Mouse (Mus musculus): ENCODE measurements around the gene Gm3415. TPM values are rescaled to one million over a fixed set of nuclear protein-coding genes. Genes with fewer than 3 reads are reported as not detected.
"Not testable (repeated sequence)": the region's sequence is repeated elsewhere in the genome, so short reads cannot be mapped to it uniquely, and the experiment has no call there.

Gm3415 gene
- polyA plus RNA-seq, 1 experiment: not detected

DNA sequence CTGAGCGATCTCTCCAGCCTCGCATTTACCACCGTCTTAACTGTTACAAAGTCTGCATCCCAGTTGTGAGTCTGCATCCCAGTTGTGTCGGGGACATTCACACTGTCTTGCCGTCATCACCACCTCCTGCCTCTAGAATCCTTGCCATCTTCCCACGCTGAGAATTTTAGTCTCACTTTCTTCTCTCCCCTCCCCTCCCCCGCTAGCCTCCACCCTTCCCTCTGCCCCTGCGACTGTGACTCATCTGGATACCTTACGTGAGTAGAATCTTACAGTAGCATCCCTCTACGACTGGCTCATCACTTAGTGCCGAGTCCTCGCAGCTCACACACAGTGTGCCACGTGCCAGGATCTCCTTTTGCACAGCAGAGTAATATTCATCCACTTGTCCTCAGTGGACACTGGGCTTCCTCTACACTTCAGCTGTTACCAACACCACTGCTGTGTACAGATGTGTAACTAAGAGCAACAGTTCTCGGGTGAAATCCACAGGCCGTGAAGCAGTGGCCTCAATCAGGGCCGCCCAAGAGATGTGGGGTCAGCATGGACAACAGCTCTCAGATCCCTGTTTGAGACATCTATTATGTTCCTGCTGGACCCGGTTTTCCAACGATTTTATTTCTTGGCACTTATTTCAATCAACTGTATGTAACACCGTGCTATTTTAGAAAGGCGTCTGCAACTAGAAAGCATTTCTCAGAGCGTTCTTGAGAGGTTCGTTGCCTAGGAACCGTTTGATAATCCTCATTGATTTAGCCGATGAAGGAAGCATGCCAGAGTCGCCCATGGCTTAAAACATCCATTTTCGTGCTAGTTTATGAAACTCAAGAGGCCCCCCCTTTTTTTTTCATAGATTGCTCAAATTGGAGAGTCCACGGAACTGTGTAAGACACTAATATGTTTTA lies 42.5 kb downstream of the Gm3415 start:
- Histone ChIP-seq H3K4me3 (replicated peaks; ENCODE audit: extremely low read depth, low read depth, low read length) (no peak overlapping the region), H3K4me1 (ENCODE audit: control insufficient read depth, insufficient read depth, low read length) (no peaks in the 10 kb centered on the region)
- WGBS: 79% methylated on average over 27 of the region's 27 CpGs
- DNase-seq: no peak
- TF ChIP-seq CTCF (IDR thresholded peaks at IDR 0.05; ENCODE audit: insufficient read depth, low read length): no peak
- no peak for TF ChIP-seq POLR2A (IDR thresholded peaks at IDR 0.05; ENCODE audit: borderline replicate concordance, extremely low read depth, low read depth, low read length)

- H3K4me1 ChIP-seq (ENCODE audit: control insufficient read depth, insufficient read depth, low read length); DNase-seq; H3K4me3 ChIP-seq (replicated peaks; ENCODE audit: extremely low read depth, low read depth, low read length): not testable (repeated sequence)
- 75% methylated on average over 7 of the region's 7 CpGs for WGBS
Observed at GRCm38 (mm10) chr5:146599216-146599615, 43.3 kb downstream of the Gm3415 start.

DNA sequence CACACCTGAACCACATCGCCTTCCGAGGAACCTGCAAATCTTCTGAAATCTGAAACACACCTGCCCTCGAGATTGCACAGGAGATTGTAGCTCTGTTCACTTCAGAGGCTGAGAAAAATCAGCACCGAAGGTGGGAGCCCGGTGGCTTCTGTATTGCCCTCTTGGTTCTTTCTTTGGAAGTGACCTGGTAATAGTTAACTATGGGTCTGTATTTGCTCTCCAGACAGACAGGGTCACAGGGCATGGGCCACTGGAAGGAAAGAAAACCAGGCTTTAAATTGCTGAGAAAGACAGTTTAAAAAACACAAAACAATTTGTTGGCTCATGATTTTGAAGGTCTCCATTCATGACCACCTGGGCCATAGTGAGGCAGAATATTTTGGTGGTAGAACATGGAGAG lies 44.0 kb downstream of the Gm3415 start:
- Histone ChIP-seq H3K4me3 (replicated peaks; ENCODE audit: extremely low read depth, low read depth, low read length) (no peak overlapping the region), H3K4me1 (ENCODE audit: control insufficient read depth, insufficient read depth, low read length) (no peaks in the 10 kb centered on the region)
- DNase-seq: no peak
- 60% methylated on average over 5 of the region's 5 CpGs for WGBS
- TF ChIP-seq CTCF (IDR thresholded peaks at IDR 0.05; ENCODE audit: insufficient read depth, low read length): no peak
- no peak for TF ChIP-seq POLR2A (IDR thresholded peaks at IDR 0.05; ENCODE audit: borderline replicate concordance, extremely low read depth, low read depth, low read length)

GRCm38 (mm10) chr5:146606221-146606620 lies 50.3 kb downstream of the Gm3415 start:
- WGBS: 66% methylated on average over 5 of the region's 5 CpGs

DNA sequence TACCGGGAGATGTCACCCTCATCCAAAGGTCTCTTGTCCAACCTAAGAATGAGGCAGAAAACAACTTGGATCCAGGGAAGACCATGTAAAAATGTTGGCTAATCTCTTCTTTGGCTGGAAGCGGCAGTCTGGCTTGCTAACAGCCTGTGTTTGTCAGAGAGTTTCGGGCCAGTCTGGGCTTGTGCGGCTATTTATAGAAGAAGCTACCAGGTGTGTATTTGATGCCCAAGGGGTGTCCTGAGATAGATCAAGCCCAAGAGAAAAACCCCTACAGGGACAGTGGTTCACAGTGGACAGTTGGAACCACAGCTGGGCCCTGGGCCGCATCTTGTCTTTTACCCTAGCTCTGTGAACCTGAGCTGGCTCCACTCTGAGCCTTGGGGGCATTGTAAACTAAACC lies 51.0 kb downstream of the Gm3415 start:
- 85% methylated on average over 5 of the region's 5 CpGs for WGBS
- no peak for TF ChIP-seq CTCF (IDR thresholded peaks at IDR 0.05; ENCODE audit: insufficient read depth, low read length)
- no peak for TF ChIP-seq POLR2A (IDR thresholded peaks at IDR 0.05; ENCODE audit: borderline replicate concordance, extremely low read depth, low read depth, low read length)
- Histone ChIP-seq H3K4me3 (replicated peaks; ENCODE audit: extremely low read depth, low read depth, low read length) (no peak overlapping the region), H3K4me1 (ENCODE audit: control insufficient read depth, insufficient read depth, low read length) (no peaks in the 10 kb centered on the region)
- no peak for DNase-seq

More at GRCm38 (mm10) chr5:146606221-146606620, 50.3 kb downstream of the Gm3415 start:
- H3K4me1 ChIP-seq (ENCODE audit: control insufficient read depth, insufficient read depth, low read length): no peaks in the 10 kb centered on the region
- no peak for DNase-seq
- no peak overlapping the region for H3K4me3 ChIP-seq (replicated peaks; ENCODE audit: extremely low read depth, low read depth, low read length)
- no peak for TF ChIP-seq CTCF (IDR thresholded peaks at IDR 0.05; ENCODE audit: insufficient read depth, low read length)
- no peak for TF ChIP-seq POLR2A (IDR thresholded peaks at IDR 0.05; ENCODE audit: borderline replicate concordance, extremely low read depth, low read depth, low read length)

DNA sequence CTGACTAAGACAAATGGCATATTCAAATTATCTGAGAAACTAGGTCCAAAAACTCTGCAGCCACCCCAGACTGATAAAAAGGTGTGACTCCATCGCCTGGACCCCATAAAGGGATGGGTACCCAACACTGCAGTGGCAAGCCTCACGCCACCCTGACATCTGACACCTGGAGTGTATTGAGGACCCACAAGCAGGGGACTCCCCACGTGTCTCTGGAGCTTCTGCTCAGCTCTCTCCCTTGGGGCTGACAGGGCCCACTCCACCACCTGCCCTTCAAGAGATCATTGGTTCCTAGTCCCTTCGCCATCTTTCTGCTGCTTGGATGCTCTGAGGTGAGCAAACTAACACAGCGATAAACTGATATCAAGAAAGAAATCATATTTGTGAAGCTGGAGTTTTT lies 51.9 kb downstream of the Gm3415 start:
- Histone ChIP-seq H3K4me3 (replicated peaks; ENCODE audit: extremely low read depth, low read depth, low read length) (no peak overlapping the region), H3K4me1 (ENCODE audit: control insufficient read depth, insufficient read depth, low read length) (no peaks in the 10 kb centered on the region)
- TF ChIP-seq CTCF (IDR thresholded peaks at IDR 0.05; ENCODE audit: insufficient read depth, low read length) (no peak), POLR2A (IDR thresholded peaks at IDR 0.05; ENCODE audit: borderline replicate concordance, extremely low read depth, low read depth, low read length) (no peak)
- DNase-seq: no peak
- WGBS: 65% methylated on average over 5 of the region's 5 CpGs

Other genes starting within 250 kb of the Gm3415 start
- 8.7 and 9.2 TPM in 2 replicates for gene Wasf3, start 171.2 kb upstream of the Gm3415 start, polyA plus RNA-seq (2012; rRNA removed)
- gene Gm6408, start 74.2 kb upstream of the Gm3415 start, polyA plus RNA-seq (2012; rRNA removed): not detected in 2 replicates
- not detected in 2 replicates for gene Gm6370, start 64.8 kb upstream of the Gm3415 start, polyA plus RNA-seq (2012; rRNA removed)
- not detected in 2 replicates for gene 4930449I24Rik, start 53.7 kb upstream of the Gm3415 start, polyA plus RNA-seq (2012; rRNA removed)
- gene Gm3402, start 42.0 kb upstream of the Gm3415 start, polyA plus RNA-seq (2012; rRNA removed): not detected in 2 replicates
- not detected in 2 replicates for gene Gm3404, start 30.3 kb upstream of the Gm3415 start, polyA plus RNA-seq (2012; rRNA removed)
- gene Gm3409, start 18.5 kb upstream of the Gm3415 start, polyA plus RNA-seq (2012; rRNA removed): not detected in 2 replicates
- not detected in 2 replicates for gene Gpr12, start 29.1 kb downstream of the Gm3415 start, polyA plus RNA-seq (2012; rRNA removed)
- gene Usp12, start 238.9 kb downstream of the Gm3415 start, polyA plus RNA-seq (2012; rRNA removed): 9.8 and 14.9 TPM in 2 replicates